Mouse (Mus musculus): ENCODE data around the gene Gas7. TPM values are rescaled to one million over a fixed set of nuclear protein-coding genes. Genes with fewer than 3 reads are reported as not detected.

The Gas7 gene
- total and polyA plus RNA-seq, 2 experiments from 2014 or later, result 4.8 to 23.2 TPM

DNA sequence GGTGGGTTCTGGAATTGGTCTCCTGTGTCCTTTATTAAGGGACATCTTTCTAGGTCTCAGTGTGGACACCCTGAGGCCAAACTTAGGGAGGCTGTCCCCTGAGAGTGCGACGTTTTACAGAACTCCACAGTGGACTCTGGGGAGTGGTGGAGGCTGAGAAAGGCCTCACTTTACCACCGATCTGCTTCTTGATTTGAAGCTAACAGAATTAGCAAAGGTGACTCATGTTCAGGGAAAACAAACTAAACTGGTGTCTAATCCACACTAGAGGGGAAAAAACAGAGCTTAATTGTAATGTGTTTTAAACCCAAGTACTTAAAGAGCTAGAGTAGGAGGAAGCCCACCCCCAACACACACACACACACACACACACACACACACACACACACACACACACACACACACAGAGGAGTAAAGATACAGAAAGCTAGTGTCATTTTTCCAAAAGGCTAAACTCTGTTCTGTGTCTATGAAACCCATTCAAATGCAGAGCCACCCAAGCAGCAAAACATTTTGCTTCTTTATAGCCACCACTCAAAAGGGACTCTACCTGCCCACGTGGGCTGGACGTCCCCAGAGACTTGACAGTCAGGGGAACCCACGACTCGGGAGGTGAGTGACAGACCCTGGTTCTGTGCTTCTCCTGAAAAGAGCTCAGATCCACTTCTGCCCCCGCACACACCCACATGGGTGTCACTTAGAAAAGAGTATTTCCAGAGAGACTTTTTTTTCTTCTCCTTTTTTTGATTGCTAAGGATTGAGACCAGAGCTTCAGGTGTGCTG is 268.2 kb downstream of the Gas7 start:
- Histone ChIP-seq H3K4me1 (ENCODE audit: control insufficient read depth, insufficient read depth) (peaks cover 28% of the 10 kb centered on the region), H3K36me3 (replicated peaks; ENCODE audit: control insufficient read depth, insufficient read depth, low read length) (no peaks in the 10 kb centered on the region), H3K27me3 (ENCODE audit: control insufficient read depth, insufficient read depth, low read length) (no peaks in the 10 kb centered on the region), H3K4me2 (ENCODE audit: low read depth, low read length) (no peak overlapping the region), H3K9ac (replicated peaks; ENCODE audit: low read depth, low read length) (no peak overlapping the region), H3K9me3 (replicated peaks; ENCODE audit: control insufficient read depth, low read length) (no peaks in the 10 kb centered on the region), H3K4me3 (ENCODE audit: low read depth, low read length) (no peak overlapping the region), H3K27ac (ENCODE audit: low read depth) (no peak overlapping the region)
- TF ChIP-seq EP300 (IDR thresholded peaks at IDR 0.05; ENCODE audit: low read depth) (no peak), CTCF (IDR thresholded peaks at IDR 0.05; ENCODE audit: low read depth) (no peak)
- DNase-seq (ENCODE audit: low spot score) (no peak), ATAC-seq (ENCODE audit: insufficient read depth, low read depth) (no peak)
- 73% methylated on average over 8 of the region's 8 CpGs for WGBS

DNA sequence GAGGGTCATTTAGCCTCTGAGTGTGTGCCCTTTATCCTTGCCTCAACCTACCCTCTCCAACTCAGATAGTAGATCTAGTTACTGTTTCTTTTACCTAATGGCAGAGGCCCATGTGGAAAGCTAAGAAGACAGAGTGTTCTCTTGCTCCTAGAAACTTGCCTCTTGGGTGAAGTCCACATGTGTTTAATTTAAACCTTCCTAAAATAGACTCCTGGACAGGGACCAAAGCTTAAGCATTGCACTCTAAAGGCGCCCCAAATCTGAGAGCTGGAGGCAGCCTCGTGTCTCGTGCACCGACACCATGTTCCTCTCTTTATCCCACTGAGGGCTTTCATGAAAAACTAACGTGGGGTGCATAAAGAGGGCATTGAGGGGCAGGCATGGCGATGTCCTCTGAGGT is 271.9 kb downstream of the Gas7 start:
- Histone ChIP-seq H3K27ac (ENCODE audit: low read depth) (peak overlapping the region; percentile 73), H3K4me1 (ENCODE audit: control insufficient read depth, insufficient read depth) (peaks cover 15% of the 10 kb centered on the region), H3K9ac (replicated peaks; ENCODE audit: low read depth, low read length) (no peak overlapping the region), H3K4me3 (ENCODE audit: low read depth, low read length) (no peak overlapping the region), H3K36me3 (replicated peaks; ENCODE audit: control insufficient read depth, insufficient read depth, low read length) (no peaks in the 10 kb centered on the region), H3K4me2 (ENCODE audit: low read depth, low read length) (no peak overlapping the region), H3K27me3 (ENCODE audit: control insufficient read depth, insufficient read depth, low read length) (no peaks in the 10 kb centered on the region), H3K9me3 (replicated peaks; ENCODE audit: control insufficient read depth, low read length) (no peaks in the 10 kb centered on the region)
- 36% methylated on average over 6 of the region's 6 CpGs for WGBS
- DNase-seq (ENCODE audit: low spot score) (peak; percentile 22), ATAC-seq (ENCODE audit: insufficient read depth, low read depth) (peak; percentile 58; the same call in 1 of the 2 replicates)
- no peak for TF ChIP-seq CTCF (IDR thresholded peaks at IDR 0.05; ENCODE audit: low read depth)

DNA sequence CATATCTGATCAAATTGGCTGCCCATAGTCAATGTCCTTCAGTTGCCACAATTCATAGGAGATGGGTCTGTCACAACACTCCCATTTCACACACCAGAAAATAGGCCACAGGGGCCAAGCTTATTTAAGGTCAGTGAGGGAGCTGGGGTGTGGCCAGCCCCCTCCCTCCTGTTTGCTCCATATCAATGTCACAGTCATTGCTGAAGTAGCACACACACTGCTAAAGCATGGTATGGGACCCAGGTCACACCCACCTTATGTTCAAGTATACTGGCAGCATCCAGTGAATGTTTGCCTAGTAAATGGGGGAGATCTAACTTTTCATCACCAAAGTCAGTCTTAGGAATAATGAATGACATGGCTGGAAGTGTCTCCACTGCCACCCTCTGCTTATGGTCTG is 273.5 kb downstream of the Gas7 start:
- ATAC-seq (ENCODE audit: insufficient read depth, low read depth), result no peak
- no peak for TF ChIP-seq CTCF (IDR thresholded peaks at IDR 0.05; ENCODE audit: low read depth)
- DNase-seq (ENCODE audit: low spot score), result no peak

DNA sequence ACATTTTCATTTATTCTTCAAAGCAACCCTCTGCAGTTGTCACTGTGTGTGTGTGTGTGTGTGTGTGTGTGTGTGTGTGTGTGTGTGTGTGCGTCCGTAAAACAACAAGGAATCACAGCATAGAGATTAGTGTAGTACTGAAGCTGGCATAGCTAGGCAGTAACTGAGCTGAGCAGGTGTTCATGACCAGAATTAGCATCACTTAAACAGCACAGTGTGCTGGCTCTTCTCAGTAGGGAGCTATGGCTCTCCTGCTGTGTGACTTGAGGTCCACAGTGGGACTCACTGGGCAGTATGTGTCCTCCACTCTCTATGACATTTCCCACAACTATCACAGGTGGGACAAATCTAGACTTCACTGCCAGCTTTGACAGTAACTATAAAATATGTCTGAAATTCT is 275.8 kb downstream of the Gas7 start:
- Histone ChIP-seq H3K4me3 (ENCODE audit: low read depth, low read length) (no peak overlapping the region), H3K9ac (replicated peaks; ENCODE audit: low read depth, low read length) (no peak overlapping the region), H3K36me3 (replicated peaks; ENCODE audit: control insufficient read depth, insufficient read depth, low read length) (no peaks in the 10 kb centered on the region), H3K27ac (ENCODE audit: low read depth) (no peak overlapping the region), H3K27me3 (ENCODE audit: control insufficient read depth, insufficient read depth, low read length) (no peaks in the 10 kb centered on the region), H3K9me3 (replicated peaks; ENCODE audit: control insufficient read depth, low read length) (no peaks in the 10 kb centered on the region), H3K4me2 (ENCODE audit: low read depth, low read length) (no peak overlapping the region), H3K4me1 (ENCODE audit: control insufficient read depth, insufficient read depth) (peaks cover 14% of the 10 kb centered on the region)
- WGBS, result 84% methylated on average over 2 of the region's 2 CpGs
- no peak for TF ChIP-seq CTCF (IDR thresholded peaks at IDR 0.05; ENCODE audit: low read depth)
- no peak for TF ChIP-seq EP300 (IDR thresholded peaks at IDR 0.05; ENCODE audit: low read depth)
- DNase-seq (ENCODE audit: low spot score) (no peak), ATAC-seq (ENCODE audit: insufficient read depth, low read depth) (no peak)

More for the DNA sequence above, 273.5 kb downstream of the Gas7 start:
- H3K36me3 ChIP-seq (replicated peaks; ENCODE audit: control insufficient read depth, insufficient read depth, low read length), result no peaks in the 10 kb centered on the region
- H3K9me3 ChIP-seq (replicated peaks; ENCODE audit: control insufficient read depth, low read length), result no peaks in the 10 kb centered on the region
- no peak overlapping the region for H3K4me3 ChIP-seq (ENCODE audit: low read depth, low read length)
- no peaks in the 10 kb centered on the region for H3K27me3 ChIP-seq (ENCODE audit: control insufficient read depth, insufficient read depth, low read length)
- H3K4me2 ChIP-seq (ENCODE audit: low read depth, low read length), result no peak overlapping the region
- no peak overlapping the region for H3K27ac ChIP-seq (ENCODE audit: low read depth)
- H3K4me1 ChIP-seq (ENCODE audit: control insufficient read depth, insufficient read depth), result peaks cover 14% of the 10 kb centered on the region
- H3K9ac ChIP-seq (replicated peaks; ENCODE audit: low read depth, low read length), result no peak overlapping the region

DNA sequence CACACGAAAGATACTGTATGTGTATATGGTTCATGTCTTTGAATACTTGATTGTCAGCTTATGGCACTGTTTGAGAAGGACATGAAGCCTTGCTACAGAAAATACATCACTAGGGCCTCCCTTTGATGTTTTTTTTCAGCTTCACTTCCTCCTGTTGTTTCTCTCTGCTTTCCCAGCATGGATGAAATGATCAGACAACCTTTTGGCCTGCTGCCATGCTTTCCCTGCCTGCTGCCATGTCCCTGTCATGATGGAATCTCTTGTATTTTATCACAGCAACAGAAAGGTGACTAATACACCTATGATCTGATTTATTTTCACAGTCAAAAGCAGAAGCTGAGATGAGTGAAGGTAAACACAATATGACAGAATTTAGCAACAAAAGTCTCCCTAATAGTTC is 278.5 kb downstream of the Gas7 start:
- Histone ChIP-seq H3K4me1 (ENCODE audit: control insufficient read depth, insufficient read depth) (no peaks in the 10 kb centered on the region), H3K27me3 (ENCODE audit: control insufficient read depth, insufficient read depth, low read length) (no peaks in the 10 kb centered on the region), H3K4me2 (ENCODE audit: low read depth, low read length) (no peak overlapping the region), H3K9ac (replicated peaks; ENCODE audit: low read depth, low read length) (no peak overlapping the region), H3K27ac (ENCODE audit: low read depth) (no peak overlapping the region), H3K4me3 (ENCODE audit: low read depth, low read length) (no peak overlapping the region), H3K9me3 (replicated peaks; ENCODE audit: control insufficient read depth, low read length) (no peaks in the 10 kb centered on the region), H3K36me3 (replicated peaks; ENCODE audit: control insufficient read depth, insufficient read depth, low read length) (no peaks in the 10 kb centered on the region)
- 73% methylated on average over 1 of the region's 1 CpGs for WGBS
- TF ChIP-seq CTCF (IDR thresholded peaks at IDR 0.05; ENCODE audit: low read depth) (no peak), EP300 (IDR thresholded peaks at IDR 0.05; ENCODE audit: low read depth) (no peak)
- DNase-seq (ENCODE audit: low spot score) (no peak), ATAC-seq (ENCODE audit: insufficient read depth, low read depth) (no peak)

DNA sequence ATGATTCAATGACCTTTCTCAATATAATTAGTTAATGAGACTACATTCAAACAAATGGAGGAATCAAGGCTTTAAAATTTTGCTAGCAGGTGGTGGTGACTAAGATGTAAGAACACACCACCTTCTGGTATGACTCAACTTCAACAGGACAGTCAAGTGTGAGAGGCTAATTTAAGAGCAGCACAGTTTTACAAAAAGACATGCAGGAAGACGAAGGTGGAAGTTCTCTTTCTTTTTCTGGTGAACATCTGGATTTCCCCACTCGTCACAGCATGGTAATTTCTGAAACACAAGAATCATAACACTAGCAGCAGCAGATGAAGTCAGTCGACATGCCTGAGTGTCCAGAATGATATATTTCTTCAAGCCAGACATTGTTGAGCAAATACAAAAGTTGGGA is 279.4 kb downstream of the Gas7 start:
- Histone ChIP-seq H3K4me2 (ENCODE audit: low read depth, low read length) (no peak overlapping the region), H3K36me3 (replicated peaks; ENCODE audit: control insufficient read depth, insufficient read depth, low read length) (no peaks in the 10 kb centered on the region), H3K27me3 (ENCODE audit: control insufficient read depth, insufficient read depth, low read length) (no peaks in the 10 kb centered on the region), H3K9me3 (replicated peaks; ENCODE audit: control insufficient read depth, low read length) (no peaks in the 10 kb centered on the region), H3K4me3 (ENCODE audit: low read depth, low read length) (no peak overlapping the region), H3K27ac (ENCODE audit: low read depth) (no peak overlapping the region), H3K4me1 (ENCODE audit: control insufficient read depth, insufficient read depth) (no peaks in the 10 kb centered on the region), H3K9ac (replicated peaks; ENCODE audit: low read depth, low read length) (no peak overlapping the region)
- ATAC-seq (ENCODE audit: insufficient read depth, low read depth), result no peak
- DNase-seq (ENCODE audit: low spot score), result no peak
- 61% methylated on average over 3 of the region's 3 CpGs for WGBS
- no peak for TF ChIP-seq CTCF (IDR thresholded peaks at IDR 0.05; ENCODE audit: low read depth)
- no peak for TF ChIP-seq EP300 (IDR thresholded peaks at IDR 0.05; ENCODE audit: low read depth)
